Mouse (Mus musculus): ENCODE measurements around the gene Agpat2. TPM values are rescaled to one million over a fixed set of nuclear protein-coding genes. Genes with fewer than 3 reads are reported as not detected.

Gene Agpat2
- polyA plus RNA-seq, 1 experiment from 2014 or later = 9.6 TPM

DNA sequence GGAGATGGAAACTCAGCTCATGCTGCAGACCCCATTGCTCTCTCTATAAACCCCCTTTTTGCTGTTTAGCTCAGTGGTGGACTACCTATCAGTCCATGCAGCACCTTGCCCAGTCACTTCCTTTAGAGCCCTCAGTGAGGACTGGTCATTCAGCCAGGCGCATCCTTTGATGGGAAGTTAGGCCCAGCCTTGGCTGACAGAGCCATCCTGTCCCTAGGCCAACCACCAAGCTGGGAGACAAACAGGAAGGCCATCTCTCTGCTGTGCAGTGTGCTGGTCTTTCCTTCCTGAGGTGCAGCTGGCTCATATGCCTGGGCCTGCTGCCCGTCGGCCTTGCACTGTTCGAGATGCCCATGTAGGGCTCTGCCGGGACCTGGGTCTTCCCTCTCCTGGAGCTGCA, 23.5 kb downstream of the Agpat2 start:
- no peak overlapping the region for H3K27ac ChIP-seq (replicated peaks)
- no peaks in the 10 kb centered on the region for H3K9me3 ChIP-seq
- H3K4me2 ChIP-seq (replicated peaks) = no peak overlapping the region
- no peak overlapping the region for H3K4me3 ChIP-seq
- H3K4me1 ChIP-seq = no peaks in the 10 kb centered on the region; the same call in 1 of the 2 replicates
- H3K27me3 ChIP-seq = peaks cover 7% of the 10 kb centered on the region; the same call in 1 of the 2 replicates
- no peaks in the 10 kb centered on the region for H3K36me3 ChIP-seq
- H3K9ac ChIP-seq (replicated peaks) = no peak overlapping the region
- ATAC-seq (ENCODE audit: low FRiP score, low read depth) = no peak
- 98% methylated on average over 5 of the region's 5 CpGs for WGBS

GRCm38 (mm10) chr2:26579714-26580113, 24.5 kb downstream of the Agpat2 start, which contains the start of gene Egfl7:
Egfl7 (plus strand) TSS chr2:26580014.
- Histone ChIP-seq H3K27me3 (no peaks in the 10 kb centered on the region), H3K27ac (replicated peaks) (no peak within 1 kb of the TSS), H3K4me1 (peaks cover 2% of the 10 kb centered on the region; the same call in 1 of the 2 replicates), H3K4me2 (replicated peaks) (no peak within 1 kb of the TSS), H3K9ac (replicated peaks) (no peak within 1 kb of the TSS), H3K9me3 (no peaks in the 10 kb centered on the region), H3K4me3 (no peak within 1 kb of the TSS), H3K36me3 (no peaks in the 10 kb centered on the region)
- ATAC-seq (ENCODE audit: low FRiP score, low read depth) = no peak
- 95% methylated on average over 1 of the region's 1 CpGs for WGBS

DNA sequence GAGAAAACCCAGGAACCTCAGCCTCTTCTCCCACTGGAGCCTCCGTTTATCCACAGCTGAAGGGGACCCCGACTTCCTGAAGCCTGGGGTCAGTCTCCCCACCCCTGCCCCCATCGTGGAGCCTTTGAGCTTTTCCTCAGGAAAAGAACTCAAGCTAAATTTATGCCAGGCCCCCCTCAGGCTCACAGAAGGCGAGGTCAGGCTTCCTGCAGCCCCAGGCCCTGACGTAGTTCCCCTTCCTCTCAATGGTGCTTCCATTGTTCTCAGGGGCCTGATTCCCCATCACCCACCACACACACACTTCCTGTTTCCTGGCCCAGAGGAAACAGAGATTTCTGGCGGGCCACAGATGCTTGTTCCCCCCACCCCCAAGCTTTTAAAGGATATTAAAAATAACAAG, 25.8 kb downstream of the Agpat2 start:
- H3K9me3 ChIP-seq = no peaks in the 10 kb centered on the region
- no peaks in the 10 kb centered on the region for H3K27me3 ChIP-seq
- no peak overlapping the region for H3K4me2 ChIP-seq (replicated peaks)
- H3K9ac ChIP-seq (replicated peaks) = no peak overlapping the region
- no peak for ATAC-seq (ENCODE audit: low FRiP score, low read depth)
- 48% methylated on average over 6 of the region's 6 CpGs for WGBS
- H3K4me1 ChIP-seq = peaks cover 8% of the 10 kb centered on the region
- 0 out of 2 replicates have a peak overlapping the region, but pooled peaks have one; percentile 36 for H3K27ac ChIP-seq (replicated peaks)
- H3K36me3 ChIP-seq = no peaks in the 10 kb centered on the region
- H3K4me3 ChIP-seq = no peak overlapping the region

DNA sequence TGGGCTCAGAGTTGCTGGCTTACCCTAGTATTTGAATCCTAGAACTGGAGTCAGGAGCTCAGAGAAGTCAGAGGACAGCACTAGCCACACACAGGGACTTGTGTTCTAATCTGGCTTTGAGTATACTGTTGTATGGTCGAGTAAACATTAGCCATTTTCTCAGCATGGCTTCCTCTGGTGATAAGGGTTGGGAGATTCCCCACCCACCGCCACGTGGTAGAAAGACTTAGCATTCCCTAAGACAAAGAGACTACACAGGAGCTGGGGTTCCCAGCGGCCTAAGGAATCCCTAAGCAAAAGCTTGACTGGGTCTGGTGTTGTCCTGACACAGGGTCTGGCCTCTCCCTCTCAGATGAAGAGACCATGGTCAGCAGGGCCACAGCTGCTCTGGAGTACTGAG, 27.8 kb downstream of the Agpat2 start:
- peaks cover 10% of the 10 kb centered on the region for H3K4me1 ChIP-seq
- no peak for ATAC-seq (ENCODE audit: low FRiP score, low read depth)
- WGBS = 48% methylated on average over 4 of the region's 4 CpGs

DNA sequence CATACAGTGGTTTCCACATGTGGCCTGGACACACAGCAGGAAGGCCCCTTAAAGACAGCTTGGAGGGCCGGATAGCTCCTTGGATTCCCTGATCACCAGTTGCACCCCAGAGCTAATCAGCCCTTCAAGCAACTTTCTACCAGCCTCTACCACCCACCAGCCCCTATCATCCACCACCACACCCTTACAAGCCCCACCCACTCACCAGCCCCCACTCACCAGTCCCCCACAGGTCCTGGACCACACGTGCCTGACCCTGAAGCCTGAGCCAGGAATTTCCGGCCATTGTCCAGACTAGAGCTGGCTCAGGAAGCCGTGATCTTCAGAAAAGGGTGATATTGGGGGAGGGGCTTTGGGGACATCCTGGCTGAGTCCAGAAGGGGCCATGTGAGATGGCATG, 28.4 kb downstream of the Agpat2 start:
- WGBS = 62% methylated on average over 4 of the region's 4 CpGs

More for the DNA sequence above, 27.8 kb downstream of the Agpat2 start:
- Histone ChIP-seq H3K4me2 (replicated peaks) (no peak overlapping the region), H3K4me3 (no peak overlapping the region), H3K27me3 (no peaks in the 10 kb centered on the region), H3K9me3 (no peaks in the 10 kb centered on the region), H3K27ac (replicated peaks) (no peak overlapping the region), H3K9ac (replicated peaks) (no peak overlapping the region), H3K36me3 (no peaks in the 10 kb centered on the region)

GRCm38 (mm10) chr2:26575378-26575777, 28.8 kb downstream of the Agpat2 start:
- Histone ChIP-seq H3K4me1 (peaks cover 10% of the 10 kb centered on the region), H3K4me3 (no peak overlapping the region), H3K9ac (replicated peaks) (no peak overlapping the region), H3K27ac (replicated peaks) (no peak overlapping the region), H3K36me3 (no peaks in the 10 kb centered on the region), H3K4me2 (replicated peaks) (no peak overlapping the region), H3K27me3 (no peaks in the 10 kb centered on the region), H3K9me3 (no peaks in the 10 kb centered on the region)
- 97% methylated on average over 1 of the region's 1 CpGs for WGBS
- ATAC-seq (ENCODE audit: low FRiP score, low read depth) = no peak

More for the DNA sequence above, 28.4 kb downstream of the Agpat2 start:
- Histone ChIP-seq H3K9ac (replicated peaks) (no peak overlapping the region), H3K9me3 (no peaks in the 10 kb centered on the region), H3K4me1 (peaks cover 10% of the 10 kb centered on the region), H3K27me3 (no peaks in the 10 kb centered on the region), H3K27ac (replicated peaks) (no peak overlapping the region), H3K4me3 (no peak overlapping the region), H3K4me2 (replicated peaks) (no peak overlapping the region), H3K36me3 (no peaks in the 10 kb centered on the region)
- no peak for ATAC-seq (ENCODE audit: low FRiP score, low read depth)

DNA sequence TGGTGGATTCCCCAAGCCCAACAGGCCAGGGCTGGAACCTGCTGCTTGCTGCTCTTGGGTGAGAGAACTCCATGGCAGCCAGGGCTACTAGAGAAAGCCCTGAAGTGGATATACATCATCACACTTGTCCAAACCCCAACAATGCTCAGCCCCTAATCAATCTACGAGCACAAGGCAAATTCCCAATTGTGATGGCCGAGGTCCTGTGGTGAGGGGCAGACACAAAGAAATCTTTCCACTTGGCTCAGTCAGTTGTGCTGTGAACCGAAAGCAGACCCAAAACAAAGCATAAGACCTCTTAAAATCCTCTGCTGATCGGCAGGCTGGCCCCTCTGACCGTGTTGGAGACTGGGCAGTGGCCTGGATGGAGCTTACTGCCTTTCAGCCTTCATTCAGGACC, 29.4 kb downstream of the Agpat2 start:
- no peak for ATAC-seq (ENCODE audit: low FRiP score, low read depth)
- Histone ChIP-seq H3K9ac (replicated peaks) (no peak overlapping the region), H3K27ac (replicated peaks) (no peak overlapping the region), H3K9me3 (no peaks in the 10 kb centered on the region), H3K4me1 (peaks cover 10% of the 10 kb centered on the region), H3K4me2 (replicated peaks) (no peak overlapping the region), H3K4me3 (no peak overlapping the region), H3K36me3 (no peaks in the 10 kb centered on the region), H3K27me3 (no peaks in the 10 kb centered on the region)
- 18% methylated on average over 5 of the region's 5 CpGs for WGBS

DNA sequence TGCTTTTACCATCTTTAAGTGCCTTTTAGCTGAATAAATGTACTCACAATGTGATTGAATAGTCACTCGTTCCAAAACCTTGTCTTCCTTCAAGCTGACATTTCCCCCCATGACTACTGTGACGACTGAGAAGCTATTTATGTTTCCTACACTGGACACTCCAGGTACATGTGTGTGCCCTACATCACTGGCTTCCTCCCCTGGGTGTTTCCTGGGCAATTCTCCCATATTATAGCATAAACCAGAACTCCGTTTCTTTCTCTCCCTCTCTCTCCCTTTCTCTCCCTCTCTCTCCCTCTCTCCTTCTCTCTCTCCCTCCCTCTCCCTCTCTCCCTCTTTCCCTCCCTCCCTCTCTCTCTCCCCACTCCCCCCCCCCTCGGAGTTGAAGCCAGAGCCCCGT, 30.4 kb downstream of the Agpat2 start:
- H3K4me2 ChIP-seq (replicated peaks) = no peak overlapping the region
- H3K4me3 ChIP-seq = no peak overlapping the region
- H3K27me3 ChIP-seq = no peaks in the 10 kb centered on the region
- no peak overlapping the region for H3K27ac ChIP-seq (replicated peaks)
- H3K36me3 ChIP-seq = no peaks in the 10 kb centered on the region
- no peaks in the 10 kb centered on the region for H3K9me3 ChIP-seq
- no peak overlapping the region for H3K9ac ChIP-seq (replicated peaks)
- WGBS = 41% methylated on average over 5 of the region's 5 CpGs
- H3K4me1 ChIP-seq = peaks cover 10% of the 10 kb centered on the region
- ATAC-seq (ENCODE audit: low FRiP score, low read depth) = no peak

DNA sequence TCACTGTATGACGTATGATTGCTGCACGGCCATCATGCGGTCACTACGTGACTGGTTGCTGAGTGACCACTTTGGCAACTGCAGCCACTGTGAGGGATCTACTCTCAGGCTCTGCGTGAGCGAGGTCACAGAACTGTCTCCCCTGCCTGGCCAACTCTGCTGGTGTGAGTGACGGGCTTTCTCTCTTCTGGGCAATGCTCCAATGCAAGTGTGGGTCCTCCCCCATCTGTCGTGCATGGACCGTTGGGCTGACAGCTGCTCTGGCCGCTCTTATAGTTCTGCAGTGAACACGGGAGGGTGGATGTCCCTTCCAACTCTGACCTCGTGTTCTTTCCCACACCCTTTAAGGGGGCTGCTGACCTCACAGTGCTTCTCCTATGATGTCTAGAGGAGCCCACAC, 30.8 kb downstream of the Agpat2 start:
- no peak overlapping the region for H3K4me3 ChIP-seq
- H3K36me3 ChIP-seq = no peaks in the 10 kb centered on the region
- no peaks in the 10 kb centered on the region for H3K9me3 ChIP-seq
- no peak overlapping the region for H3K9ac ChIP-seq (replicated peaks)
- ATAC-seq (ENCODE audit: low FRiP score, low read depth) = no peak
- peaks cover 10% of the 10 kb centered on the region for H3K4me1 ChIP-seq
- 81% methylated on average over 12 of the region's 12 CpGs for WGBS
- H3K27me3 ChIP-seq = no peaks in the 10 kb centered on the region
- no peak overlapping the region for H3K27ac ChIP-seq (replicated peaks)
- H3K4me2 ChIP-seq (replicated peaks) = no peak overlapping the region

GRCm38 (mm10) chr2:26571826-26572225, 32.4 kb downstream of the Agpat2 start:
- Histone ChIP-seq H3K27ac (replicated peaks) (no peak overlapping the region), H3K4me2 (replicated peaks) (no peak overlapping the region), H3K27me3 (no peaks in the 10 kb centered on the region), H3K36me3 (no peaks in the 10 kb centered on the region), H3K4me1 (peaks cover 10% of the 10 kb centered on the region), H3K9me3 (no peaks in the 10 kb centered on the region), H3K9ac (replicated peaks) (no peak overlapping the region), H3K4me3 (no peak overlapping the region)
- WGBS = 78% methylated on average over 5 of the region's 5 CpGs
- no peak for ATAC-seq (ENCODE audit: low FRiP score, low read depth)

- Histone ChIP-seq H3K27me3 (no peaks in the 10 kb centered on the region), H3K36me3 (no peaks in the 10 kb centered on the region), H3K4me2 (replicated peaks) (no peak overlapping the region), H3K9me3 (no peaks in the 10 kb centered on the region), H3K27ac (replicated peaks) (no peak overlapping the region), H3K9ac (replicated peaks) (no peak overlapping the region), H3K4me3 (no peak overlapping the region), H3K4me1 (peaks cover 10% of the 10 kb centered on the region)
- 78% methylated on average over 9 of the region's 9 CpGs for WGBS
- ATAC-seq (ENCODE audit: low FRiP score, low read depth) = no peak
These were observed 32.8 kb downstream of the Agpat2 start for GRCm38 (mm10) chr2:26571400-26571799.

GRCm38 (mm10) chr2:26570034-26570433, 34.2 kb downstream of the Agpat2 start:
- ATAC-seq (ENCODE audit: low FRiP score, low read depth) = no peak
- H3K27ac ChIP-seq (replicated peaks) = no peak overlapping the region
- WGBS = 5% methylated on average over 3 of the region's 3 CpGs

GRCm38 (mm10) chr2:26566221-26566620, 38.0 kb downstream of the Agpat2 start:
- H3K27ac ChIP-seq (replicated peaks) = no peak overlapping the region
- WGBS = 16% methylated on average over 4 of the region's 4 CpGs
- ATAC-seq (ENCODE audit: low FRiP score, low read depth) = 0 out of 2 replicates have a peak, but pooled peaks have one; percentile 54
- H3K27me3 ChIP-seq = peaks cover 9% of the 10 kb centered on the region; the same call in 1 of the 2 replicates
- no peak overlapping the region for H3K4me3 ChIP-seq
- no peak overlapping the region; the same call in 1 of the 2 replicates for H3K9ac ChIP-seq (replicated peaks)
- H3K36me3 ChIP-seq = no peaks in the 10 kb centered on the region
- no peak overlapping the region for H3K4me2 ChIP-seq (replicated peaks)
- peaks cover 11% of the 10 kb centered on the region for H3K4me1 ChIP-seq
- H3K9me3 ChIP-seq = no peaks in the 10 kb centered on the region

More at GRCm38 (mm10) chr2:26570034-26570433, 34.2 kb downstream of the Agpat2 start:
- Histone ChIP-seq H3K36me3 (no peaks in the 10 kb centered on the region), H3K9me3 (no peaks in the 10 kb centered on the region), H3K27me3 (no peaks in the 10 kb centered on the region), H3K4me2 (replicated peaks) (no peak overlapping the region), H3K9ac (replicated peaks) (no peak overlapping the region), H3K4me1 (peaks cover 13% of the 10 kb centered on the region; the same call in 1 of the 2 replicates), H3K4me3 (no peak overlapping the region)

Data from midbrain, embryonic 12.5 days (tissue).